ENCODE assay signal across 10 mouse cellular contexts in the genomic region with DNA sequence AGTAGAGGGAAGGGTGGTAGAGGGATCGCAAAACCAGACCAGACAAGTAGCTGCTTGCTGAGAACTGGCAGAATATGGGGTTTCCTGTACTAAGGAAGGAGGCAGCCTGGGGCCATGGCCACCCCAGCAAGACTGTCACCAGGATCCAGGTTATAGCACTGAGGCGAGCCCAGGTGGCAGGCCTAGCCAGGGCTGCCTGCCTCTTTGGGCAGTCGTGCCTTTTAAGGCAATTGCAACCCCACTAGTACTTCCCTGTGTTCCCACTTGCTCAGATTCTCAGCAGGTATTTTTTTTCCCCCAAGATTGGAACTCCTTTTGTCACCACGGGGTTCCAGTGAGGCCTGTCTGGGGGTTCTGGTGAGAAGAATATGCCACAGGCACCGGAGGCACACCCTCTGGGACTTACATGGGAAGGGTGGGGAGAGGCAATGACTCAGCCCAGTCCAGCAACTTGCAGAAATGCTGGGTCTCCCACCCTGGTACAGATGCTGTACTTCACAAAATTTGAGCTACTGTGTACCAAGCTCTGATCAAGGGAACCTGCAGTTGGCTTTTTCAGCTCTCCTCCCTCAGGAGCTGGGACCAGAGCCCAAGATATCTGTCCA. TPM values are rescaled to one million over a fixed set of nuclear protein-coding genes. Genes with fewer than 3 reads are reported as not detected.
DNase-seq lines count a peak whose midpoint lies in the region; ATAC-seq and TF ChIP-seq lines count a peak whose summit lies in the region.
"Had no signal": no experiment of that assay in that cellular context is flagged by ENCODE, and none has a peak within 500 bp of the region (broad histone marks: within the 10 kb centered on the region; RNA-seq: fewer than 3 reads in every experiment).

No protein-coding gene starts in this region.

- peak overlapping the region; percentile 16; the same call in 1 of the 2 replicates for H3K9ac ChIP-seq in intestine, embryonic 16.5 days (ENCODE audit: low read depth, low read length)

- no peaks in the 10 kb centered on the region for H3K27me3 ChIP-seq in intestine, embryonic 16.5 days (replicated peaks; ENCODE audit: control insufficient read depth, insufficient read depth, low read length)
- H3K27me3 ChIP-seq in myocyte (ENCODE audit: control insufficient read depth, insufficient read depth, insufficient read length) = no peaks in the 10 kb centered on the region

- TF ChIP-seq CTCF in layer of hippocampus, adult 2 months (conservative IDR thresholded peaks at IDR 0.05) = no peak

- peaks cover 12% of the 10 kb centered on the region for H3K79me2 ChIP-seq in myocyte (ENCODE audit: control insufficient read depth, insufficient read depth)

- H3ac ChIP-seq in myocyte (ENCODE audit: control insufficient read depth, insufficient read length) = no peak overlapping the region

- H3K27ac ChIP-seq in layer of hippocampus, adult 2 months = peak overlapping the region; percentile 71
- H3K27ac ChIP-seq in intestine, embryonic 16.5 days (ENCODE audit: low read length) = peak overlapping the region; percentile 32; the same call in 1 of the 2 replicates

- peak; percentile 41 for DNase-seq in embryo, embryonic 10 days (ENCODE audit: low spot score)
- DNase-seq in embryo, embryonic 11 days = no peak
- DNase-seq in layer of hippocampus, adult 2 months (ENCODE audit: low spot score in 2 of 2) = no peak
- no peak for DNase-seq in layer of hippocampus, postnatal 36 days
- DNase-seq in gastrocnemius, postnatal 4 days (ENCODE audit: low spot score in 2 of 2) = no peak
- no peak for DNase-seq in cerebellum, postnatal 25 days
- DNase-seq: gastrocnemius, postnatal 10 days; retina, postnatal 1 day had no signal

- peak; percentile 35; the same call in 1 of the 2 replicates for ATAC-seq in intestine, embryonic 16.5 days

- peaks cover 15% of the 10 kb centered on the region; the same call in 1 of the 2 replicates for H3K36me3 ChIP-seq in intestine, embryonic 16.5 days (ENCODE audit: control insufficient read depth, insufficient read depth, low read length)
- peaks cover 45% of the 10 kb centered on the region for H3K36me3 ChIP-seq in myocyte (ENCODE audit: control insufficient read depth, insufficient read depth)

- no peaks in the 10 kb centered on the region for H3K9me3 ChIP-seq in intestine, embryonic 16.5 days (ENCODE audit: control insufficient read depth, low read length)

- H3K4me1 ChIP-seq in intestine, embryonic 16.5 days (ENCODE audit: control insufficient read depth, insufficient read depth, low read length) = peaks cover 27% of the 10 kb centered on the region

- H3K4me3 ChIP-seq in layer of hippocampus, adult 2 months = no peak overlapping the region
- no peak overlapping the region for H3K4me3 ChIP-seq in intestine, embryonic 16.5 days (ENCODE audit: low read length)
- H3K4me3 ChIP-seq in myocyte = no peak overlapping the region

- H3K4me2 ChIP-seq in intestine, embryonic 16.5 days (ENCODE audit: low read depth, low read length) = no peak overlapping the region
- H3K4me2 ChIP-seq in myocyte (ENCODE audit: low read depth) = peak overlapping the region; percentile 2

- TF ChIP-seq POLR2A in myocyte (IDR thresholded peaks at IDR 0.05; ENCODE audit: insufficient read length, low read depth) = peak; percentile 70

- WGBS in intestine, embryonic 16.5 days = 24% methylated on average over 5 of the region's 5 CpGs

TF ChIP-seq in myocyte, 11 proteins besides CTCF, POLR2A, EP300 and RAD21:
- TF ChIP-seq CEBPB (IDR thresholded peaks at IDR 0.05; ENCODE audit: insufficient read depth, poor library complexity, severe bottlenecking) (no peak), SRF (IDR thresholded peaks at IDR 0.05; ENCODE audit: control insufficient read depth, insufficient read length, low read depth) (peak; percentile 62), MYOG (IDR thresholded peaks at IDR 0.05; ENCODE audit: control insufficient read depth in 1 of 3, insufficient read depth in 1 of 3, insufficient read length in 2 of 3, low read depth in 2 of 3) (peak in 1 of 3 experiments; percentile 17), POLR2AphosphoS2 (IDR thresholded peaks at IDR 0.05; ENCODE audit: insufficient read length, low read depth) (peak; percentile 89)

RNA-seq across cellular contexts. Expression of gene Syngr1, which starts 15.3 kb away (rescaled TPM):
- total RNA-seq in layer of hippocampus, adult 2 months (2021) = 100 to 1,000 TPM; 356 to 380 TPM
- 100 to 1,000 TPM; 341 to 377 TPM for total RNA-seq in layer of hippocampus, postnatal 36 days (2021)
- polyA plus RNA-seq in intestine, embryonic 16.5 days (2015; fragmentation: Nextera tagmentation; extraction: Ambion mirVana) = 15.2 and 16.0 TPM in 2 replicates
- 54.7 TPM for polyA plus RNA-seq in myocyte (2012; fragmentation: generic; extraction: Trizol)
- total RNA-seq in gastrocnemius, postnatal 4 days (2021) = 1 to 10 TPM; 8.7 to 8.8 TPM

RNA-seq across cellular contexts. Expression of gene Rpl3, which starts 15.8 kb away (rescaled TPM):
- total RNA-seq in layer of hippocampus, adult 2 months (2021) = 100 to 1,000 TPM; 558 to 583 TPM
- 100 to 1,000 TPM; 497 to 547 TPM for total RNA-seq in layer of hippocampus, postnatal 36 days (2021)
- 1,018 and 1,133 TPM in 2 replicates for polyA plus RNA-seq in intestine, embryonic 16.5 days (2015; fragmentation: Nextera tagmentation; extraction: Ambion mirVana)
- polyA plus RNA-seq in myocyte (2012; fragmentation: generic; extraction: Trizol) = 1,089 TPM
- total RNA-seq in gastrocnemius, postnatal 4 days (2021) = 100 to 1,000 TPM; 475 to 533 TPM

RNA-seq across cellular contexts. Expression of gene Tab1, which starts 57.1 kb away (rescaled TPM):
- 10 to 100 TPM; 28.2 to 30.2 TPM for total RNA-seq in layer of hippocampus, adult 2 months (2021)
- 10 to 100 TPM; 23.9 to 24.0 TPM for total RNA-seq in layer of hippocampus, postnatal 36 days (2021)
- polyA plus RNA-seq in intestine, embryonic 16.5 days (2015; fragmentation: Nextera tagmentation; extraction: Ambion mirVana) = 28.2 and 29.6 TPM in 2 replicates
- 33.3 TPM for polyA plus RNA-seq in myocyte (2012; fragmentation: generic; extraction: Trizol)
- 10 to 100 TPM; 19.3 to 20.2 TPM for total RNA-seq in gastrocnemius, postnatal 4 days (2021)

Comparison
In these comparisons a context has a peak if more than half of its experiments do, and no peak if none do; other contexts are left out.
1. RNA of gene Syngr1, which starts 15.3 kb away (total RNA-seq): 356 to 380 TPM in layer of hippocampus, adult 2 months and 341 to 377 TPM in layer of hippocampus, postnatal 36 days; 8.7 to 8.8 TPM in gastrocnemius, postnatal 4 days; every median in the first group is over 10 times any median in the second.